Mouse (Mus musculus) retina, embryonic 14.5 days (tissue): ENCODE data around the gene Atp2b2.

ENCODE experiments used
- DNase-seq: peaks from one replicate; pipeline ENCODE4 v3.0.0-alpha.2; 2015; ENCODE audit warnings: low spot score

Atp2b2 gene

DNA sequence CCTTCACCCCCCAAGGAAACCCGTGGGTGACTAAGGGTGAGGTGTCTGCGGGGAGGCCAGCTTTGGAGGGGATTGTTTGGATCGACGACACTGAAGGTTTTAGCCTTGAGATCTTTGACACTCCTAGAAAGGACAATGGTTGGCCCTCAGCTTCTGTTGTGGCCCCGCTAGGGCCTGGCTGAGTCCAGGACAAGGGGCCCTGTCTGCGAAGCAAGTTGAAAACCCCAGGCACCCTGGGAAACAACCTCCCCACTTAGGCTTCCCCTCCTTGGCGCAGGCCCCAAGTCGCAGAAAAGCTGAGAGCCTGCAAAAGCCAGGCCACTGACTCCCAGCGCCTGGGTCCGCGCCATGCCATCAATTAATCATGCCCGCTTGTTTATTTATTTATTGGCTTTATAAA is at the start of gene Atp2b2:
Gene Atp2b2 (minus strand): TSS at position 282 of the 400 bp plus-strand sequence.
- peak; percentile 37 for DNase-seq

DNA sequence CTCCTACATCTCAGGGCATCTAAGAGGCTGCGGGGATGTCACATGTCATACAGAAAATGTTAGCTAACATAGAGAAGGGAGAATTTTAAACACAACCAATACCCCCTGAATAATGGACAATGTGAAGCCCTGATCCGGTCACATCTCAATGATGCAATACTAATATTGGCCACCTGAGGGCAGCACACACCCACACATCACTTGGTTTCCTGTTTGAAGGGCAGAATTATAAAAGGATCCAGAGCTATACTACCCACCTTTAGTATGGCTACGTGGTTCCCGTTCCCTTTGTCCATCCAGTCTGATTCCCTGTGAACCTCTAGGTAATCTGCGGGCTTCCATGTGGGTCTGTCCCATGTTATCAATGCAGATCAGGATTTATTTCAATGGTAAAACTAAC is 47.2 kb upstream of the Atp2b2 start:
- DNase-seq: peak; percentile 92

DNA sequence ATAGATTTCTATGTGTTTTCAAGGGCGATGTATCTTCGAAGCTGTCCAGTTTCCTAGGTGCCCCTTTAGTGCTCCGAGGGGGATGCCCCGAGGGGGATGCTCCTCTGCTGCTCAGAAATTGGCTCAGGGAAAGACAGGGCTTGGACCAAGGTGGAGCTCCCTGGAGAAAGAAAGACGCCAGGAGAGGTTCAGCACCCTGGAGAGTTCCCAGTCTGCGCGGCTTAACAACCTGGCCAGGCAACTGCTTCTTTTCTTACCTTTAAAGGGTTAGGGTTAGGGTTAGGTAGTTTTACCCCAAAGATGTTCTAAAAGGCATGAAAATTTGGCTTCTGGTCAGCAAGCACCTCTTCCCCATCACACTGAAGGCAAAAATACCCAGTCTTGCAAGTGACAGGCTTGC is 44.7 kb upstream of the Atp2b2 start:
- DNase-seq: peak; percentile 77

DNA sequence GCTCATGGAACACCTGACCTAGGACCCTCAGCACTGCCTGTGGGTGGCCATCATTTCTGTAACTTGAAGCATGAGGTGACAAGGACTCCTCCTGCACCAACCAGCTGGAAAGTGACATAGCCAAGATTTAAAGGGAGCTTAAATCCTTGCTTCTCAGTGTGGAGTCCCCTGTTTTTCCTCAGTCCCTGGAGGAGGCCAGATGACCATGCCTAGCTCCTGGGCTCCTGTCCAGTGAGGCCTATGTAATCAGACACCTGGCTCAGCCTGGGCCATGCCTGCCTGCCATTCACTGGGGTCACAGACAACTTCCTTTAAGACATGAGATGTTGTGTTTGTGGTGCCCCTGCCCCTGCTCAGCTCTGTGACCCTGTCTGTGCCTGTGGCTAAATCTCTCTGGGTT is 36.1 kb upstream of the Atp2b2 start:
- no peak for DNase-seq

DNA sequence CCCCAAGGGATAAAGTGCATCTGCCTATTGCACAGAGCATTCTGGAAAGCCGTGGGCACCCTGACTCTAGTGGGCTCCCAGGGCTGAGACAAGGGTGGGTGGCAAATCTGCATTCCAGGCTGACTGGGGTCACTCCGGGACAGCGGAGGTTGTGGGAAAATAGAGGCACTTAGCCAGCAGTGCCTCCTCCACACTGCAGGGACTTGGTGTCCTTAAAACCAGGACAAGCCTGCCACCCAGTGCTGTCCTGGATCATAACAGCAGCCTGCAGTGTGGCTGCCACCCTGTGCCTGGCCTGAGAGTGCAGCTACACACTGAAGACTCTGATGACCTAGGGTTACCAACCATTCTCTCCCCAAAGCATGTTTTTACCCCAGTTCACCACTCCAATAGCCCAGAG is 34.1 kb upstream of the Atp2b2 start:
- peak; percentile 81 for DNase-seq

DNA sequence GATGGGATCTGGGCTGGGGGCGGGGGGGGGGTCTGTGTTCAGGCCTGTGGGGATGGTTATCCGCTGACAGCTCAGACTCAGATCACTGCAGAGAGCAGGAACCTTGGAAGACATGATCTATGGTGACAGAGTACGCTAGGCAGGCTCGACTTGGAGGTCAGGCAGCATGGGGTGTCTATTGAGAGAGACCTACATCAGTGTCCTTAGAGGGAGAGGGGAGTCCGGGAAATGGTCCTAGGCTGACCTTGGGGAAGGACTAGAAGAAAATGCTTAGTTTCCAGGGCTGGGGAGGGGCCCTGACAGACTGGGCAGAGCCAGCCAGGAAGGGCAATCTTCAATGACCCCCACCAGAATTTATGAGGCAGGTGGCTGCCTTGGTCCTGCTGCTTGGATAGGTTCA is 33.6 kb upstream of the Atp2b2 start:
- no peak for DNase-seq

DNA sequence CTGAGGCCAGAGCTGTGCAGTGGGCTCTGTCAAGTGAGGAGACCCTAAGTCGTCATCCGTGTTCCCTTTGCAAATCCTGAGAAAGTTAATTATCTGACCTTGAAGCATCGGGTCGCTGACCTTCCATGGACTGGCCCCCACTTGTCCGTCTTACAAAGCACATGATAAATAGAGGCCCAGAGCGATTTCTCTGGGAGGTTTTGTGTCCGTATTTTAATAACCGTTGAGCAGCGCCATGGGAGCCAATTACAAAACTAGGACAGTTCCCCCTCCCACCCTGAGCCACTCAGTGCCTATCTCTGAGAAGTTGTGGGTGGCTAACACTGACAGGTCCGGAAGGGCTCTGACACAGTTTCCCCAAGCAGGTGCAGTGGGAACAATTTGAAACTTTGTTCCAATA is 32.5 kb upstream of the Atp2b2 start:
- peak; percentile 61 for DNase-seq

DNA sequence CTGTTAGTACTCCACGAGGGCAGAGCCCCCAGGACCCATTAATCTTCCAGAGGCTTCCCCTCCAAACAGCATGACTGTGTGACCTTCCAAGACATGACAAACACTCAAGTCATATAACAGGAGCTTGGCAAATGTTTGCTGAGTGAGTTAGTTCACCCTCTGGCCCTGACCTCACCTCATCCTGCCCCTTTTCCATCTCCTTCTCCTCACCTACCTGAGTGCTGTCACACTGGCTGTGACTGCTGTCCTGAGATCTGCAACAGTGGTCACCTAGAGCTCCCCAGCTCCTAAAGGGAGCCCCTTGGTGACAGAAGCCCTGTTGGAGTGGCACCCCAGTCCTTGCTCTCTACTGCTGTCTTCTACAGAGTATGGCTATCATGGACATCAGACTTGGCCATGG is 31.8 kb upstream of the Atp2b2 start:
- DNase-seq: no peak

DNA sequence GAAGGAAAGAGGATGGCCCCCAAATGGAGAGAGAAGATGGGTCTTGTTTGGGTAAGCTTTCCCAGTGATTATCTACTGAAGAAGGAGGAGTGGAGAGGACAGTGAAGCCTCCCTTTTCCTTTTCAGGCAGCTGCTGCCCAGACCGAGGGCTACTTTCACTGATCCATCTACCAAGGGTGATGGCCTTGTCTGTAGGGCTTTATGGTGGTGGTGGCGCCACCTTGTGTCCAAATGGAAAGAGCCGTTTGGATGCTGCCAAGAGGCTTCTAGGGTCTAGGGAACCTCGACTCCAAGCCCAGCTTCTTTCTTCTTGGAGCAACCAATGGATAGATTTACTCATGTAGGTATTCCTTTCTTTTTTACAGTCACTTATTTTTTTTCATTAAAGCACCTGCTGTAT is 29.2 kb upstream of the Atp2b2 start:
- peak; percentile 91 for DNase-seq

DNA sequence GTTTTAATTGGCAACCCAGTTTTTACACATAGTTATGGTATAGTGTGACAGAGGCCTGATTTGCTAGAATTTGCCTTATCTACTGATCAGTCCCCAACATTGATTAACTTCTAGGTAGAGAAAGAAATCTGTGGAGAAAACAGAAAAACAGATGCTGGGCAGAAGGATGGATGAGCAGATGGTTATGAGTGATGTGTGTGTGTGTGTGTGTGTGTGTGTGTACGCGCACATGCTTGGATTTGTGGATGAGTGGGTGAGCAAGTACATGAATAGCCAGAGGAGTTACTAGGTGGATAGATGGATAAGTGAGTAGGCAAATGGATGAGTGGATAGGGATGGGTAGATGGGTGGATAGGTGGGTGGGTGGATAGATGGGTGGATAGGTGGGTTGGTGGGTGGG is 20.7 kb upstream of the Atp2b2 start:
- no peak for DNase-seq

DNA sequence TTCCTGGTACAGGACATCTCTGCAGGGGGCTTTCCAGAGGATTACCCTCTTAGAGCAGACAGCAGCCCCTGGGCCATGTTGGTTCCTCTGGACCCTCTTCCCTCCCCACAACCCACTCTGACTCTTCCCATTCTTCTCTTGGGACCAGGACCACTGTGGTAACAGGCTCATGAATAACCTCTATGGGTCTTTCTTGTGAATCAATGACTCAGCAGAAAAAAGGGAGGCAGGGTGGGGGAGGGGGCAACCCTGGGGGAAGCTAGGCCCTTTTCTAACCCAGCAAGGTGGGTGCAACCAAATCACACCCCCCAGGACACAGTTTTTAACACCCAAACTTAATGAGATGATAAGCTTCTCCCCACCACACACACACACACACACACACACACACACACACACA is 20.3 kb upstream of the Atp2b2 start:
- no peak for DNase-seq

DNA sequence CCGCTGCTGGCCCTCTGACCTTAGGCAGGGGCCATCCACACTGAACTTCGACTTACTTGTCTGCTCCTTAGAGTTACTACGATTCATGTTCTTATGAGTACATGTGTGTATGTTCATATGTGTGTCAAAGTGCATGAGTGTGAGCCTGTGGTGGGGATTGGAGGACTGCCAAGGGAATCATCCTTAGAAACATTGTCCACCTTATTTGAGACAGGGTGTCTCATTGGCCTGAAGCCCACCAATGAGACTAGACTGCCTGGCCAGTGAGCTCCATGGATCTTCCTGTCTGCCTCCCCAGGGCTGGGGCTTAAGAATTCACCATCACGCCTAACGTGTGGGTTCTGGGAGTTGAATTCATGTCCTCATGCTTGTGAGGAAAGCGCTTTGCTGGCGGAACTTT is 16.8 kb upstream of the Atp2b2 start:
- no peak for DNase-seq

DNA sequence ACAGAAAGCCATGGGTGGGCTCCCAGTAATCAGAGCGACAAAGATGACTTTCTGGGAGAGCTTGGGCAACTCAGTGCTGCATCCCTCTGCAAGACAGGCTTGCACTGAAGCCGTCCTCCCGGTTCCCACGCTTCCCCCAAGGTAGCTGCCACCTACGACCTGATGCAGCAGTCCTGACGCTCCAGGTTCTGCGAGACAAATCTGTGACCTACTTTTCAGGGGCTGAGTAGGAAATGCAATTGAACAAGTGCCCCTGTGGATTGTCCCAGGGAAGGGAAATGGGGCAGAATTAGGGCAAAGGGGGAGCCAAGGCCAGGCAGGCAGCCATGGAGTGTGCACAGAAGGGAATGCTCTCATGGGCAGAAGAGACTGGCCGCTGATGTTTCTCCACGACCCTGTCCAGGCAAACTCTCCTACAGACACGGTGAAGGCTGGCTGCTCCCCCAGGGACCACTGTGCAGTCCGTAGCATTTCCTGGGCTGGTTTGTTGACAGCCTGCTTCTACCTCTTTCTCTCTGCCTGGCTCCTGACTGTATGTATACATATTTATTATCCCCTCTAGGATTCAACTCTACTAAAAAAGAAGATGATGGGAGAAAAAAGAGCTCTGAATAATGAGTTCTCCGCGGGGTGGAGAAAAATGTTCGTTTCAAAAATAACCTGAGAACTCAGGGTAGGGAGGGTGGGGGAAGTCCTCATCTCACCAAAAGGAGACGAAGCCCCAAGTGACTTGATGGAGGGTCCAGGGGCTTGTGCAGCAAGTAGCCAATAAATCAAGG is 15.8 kb upstream of the Atp2b2 start:
- peak; percentile 48 for DNase-seq

DNA sequence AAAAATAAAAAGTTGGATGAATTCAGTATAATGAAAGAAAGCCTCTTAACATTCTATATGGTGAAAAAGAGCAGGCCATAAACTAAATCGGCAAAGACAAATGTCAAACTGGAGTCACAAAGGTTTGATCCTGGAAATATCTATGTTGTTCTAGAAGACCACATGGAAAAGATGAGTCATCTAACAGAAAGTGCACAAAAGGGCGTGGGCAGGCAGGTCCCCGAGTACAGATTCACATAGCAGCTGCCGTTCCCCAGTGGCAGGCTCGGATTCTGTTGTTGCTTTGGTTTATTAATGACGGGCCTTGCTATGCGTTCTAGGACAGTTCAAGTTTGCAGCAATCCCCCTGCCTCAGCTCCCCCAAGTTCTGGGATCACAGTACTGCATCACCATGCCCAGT is 12.9 kb upstream of the Atp2b2 start:
- no peak for DNase-seq

DNA sequence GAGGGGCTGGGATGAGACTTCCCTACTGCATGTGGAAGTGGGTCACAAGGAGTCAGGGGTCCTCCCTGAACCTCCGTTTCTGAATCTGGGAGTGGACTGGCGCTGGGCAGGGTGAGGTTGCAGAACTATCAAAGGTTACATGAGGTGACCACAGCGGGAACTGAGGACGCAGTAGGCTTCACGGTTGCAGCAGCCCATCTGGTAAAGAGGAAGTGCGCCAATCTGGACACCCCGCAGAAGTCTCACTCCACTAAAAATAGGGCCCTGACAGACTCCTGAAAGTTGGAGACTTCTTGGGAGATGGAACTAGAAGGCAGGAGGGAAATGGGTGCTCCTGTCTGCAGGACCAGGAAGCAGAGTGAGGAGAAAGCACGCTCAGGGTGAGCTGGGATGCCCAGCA is 2.5 kb upstream of the Atp2b2 start:
- no peak for DNase-seq

DNA sequence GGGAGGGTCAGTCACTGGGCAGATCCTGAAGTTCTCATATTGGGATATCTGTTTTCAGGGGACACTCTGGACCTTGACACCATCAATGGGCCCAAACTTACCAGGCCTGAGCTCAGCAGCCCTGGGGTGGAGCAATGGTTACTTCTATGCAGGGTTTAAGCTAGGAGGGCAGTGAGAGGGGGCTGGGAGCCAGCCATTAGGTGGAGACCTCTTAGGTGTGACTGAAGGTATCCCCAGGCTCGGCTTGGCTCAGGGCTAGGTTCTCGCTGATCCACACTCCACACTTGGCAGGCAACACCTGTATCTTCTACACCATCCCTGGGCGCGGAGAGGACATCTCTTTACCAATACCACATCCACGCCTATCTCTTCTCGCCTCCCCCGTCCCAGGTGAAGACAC is 423 bp upstream of the Atp2b2 start:
- no peak for DNase-seq

DNA sequence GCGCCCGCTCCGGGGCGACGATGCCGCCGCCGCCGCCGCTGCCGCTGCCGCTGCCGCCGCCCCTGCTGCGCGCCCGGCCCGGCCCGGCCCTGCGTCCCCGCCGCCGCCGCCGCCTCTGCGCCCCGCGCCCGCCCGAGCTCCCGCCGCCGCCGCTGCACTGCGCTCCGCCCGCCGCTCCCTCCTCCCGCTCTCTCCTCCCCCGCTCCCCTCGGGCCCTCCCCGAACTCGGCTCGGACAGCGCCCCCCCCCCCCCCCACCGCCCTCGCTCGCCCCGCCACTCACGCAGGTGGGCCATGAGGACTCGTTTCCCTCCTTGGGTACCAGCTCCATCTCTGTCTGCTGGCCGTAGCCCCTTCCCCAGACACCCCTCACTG is 515 bp downstream of the Atp2b2 start:
- peak; percentile 32 for DNase-seq

DNA sequence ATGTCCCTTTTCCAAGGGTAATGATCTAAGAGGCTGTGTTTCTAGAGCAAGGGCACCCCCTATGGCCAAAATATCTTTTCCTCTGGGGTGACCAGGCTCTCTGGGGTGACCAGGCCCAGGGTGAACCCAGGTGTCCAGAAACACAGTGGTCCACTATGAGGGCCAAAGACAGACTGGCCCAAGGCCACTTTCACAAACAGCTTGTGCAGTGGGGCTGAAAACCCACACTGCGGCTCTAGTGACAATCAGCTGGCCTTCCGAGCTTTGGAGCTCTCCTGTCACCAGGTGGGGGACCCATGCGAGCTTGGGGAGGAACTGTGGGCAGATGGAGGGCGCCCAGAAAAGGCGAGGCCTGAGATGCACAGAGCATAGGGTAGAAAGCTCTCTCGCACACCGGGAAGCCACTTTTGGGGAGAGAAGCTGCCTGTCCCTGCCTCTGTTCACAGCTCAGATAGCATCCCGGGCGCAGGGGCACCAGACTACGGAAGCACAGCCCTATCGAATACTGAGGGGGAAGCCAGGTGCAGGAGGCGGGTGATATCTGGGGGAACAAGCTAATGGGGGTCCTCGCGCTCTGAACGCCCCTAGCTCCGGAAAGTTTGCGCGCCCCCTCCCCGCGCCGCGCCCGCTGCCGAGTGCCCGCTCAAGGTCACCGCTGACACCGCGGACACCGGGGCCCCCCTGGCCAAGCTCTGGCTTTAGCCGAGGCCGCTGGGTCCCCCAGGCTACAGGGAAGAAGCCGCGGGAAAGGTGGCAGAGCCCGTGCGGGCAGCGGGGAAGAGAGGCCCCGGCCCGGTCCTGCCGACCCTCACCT is 1.1 kb downstream of the Atp2b2 start:
- peak; percentile 45 for DNase-seq

DNA sequence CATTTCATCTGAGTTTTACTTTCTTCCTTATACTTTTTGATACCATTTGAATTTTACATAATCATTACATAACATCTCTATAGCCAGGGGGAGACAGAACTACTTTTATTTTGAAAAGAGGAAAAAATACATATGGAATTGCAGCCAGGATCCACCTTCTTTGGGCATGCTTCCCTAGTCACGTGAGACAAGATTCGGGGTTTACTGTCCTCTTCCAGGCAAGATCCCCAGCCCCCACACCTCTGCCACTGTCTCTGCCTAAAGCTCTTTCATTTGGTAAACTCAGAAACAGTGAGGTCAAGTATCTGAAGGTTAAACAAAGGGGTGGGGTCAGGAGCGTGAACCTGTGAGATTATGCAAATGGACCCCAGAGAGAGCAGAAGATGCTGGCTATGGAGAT is 6.7 kb downstream of the Atp2b2 start:
- no peak for DNase-seq

DNA sequence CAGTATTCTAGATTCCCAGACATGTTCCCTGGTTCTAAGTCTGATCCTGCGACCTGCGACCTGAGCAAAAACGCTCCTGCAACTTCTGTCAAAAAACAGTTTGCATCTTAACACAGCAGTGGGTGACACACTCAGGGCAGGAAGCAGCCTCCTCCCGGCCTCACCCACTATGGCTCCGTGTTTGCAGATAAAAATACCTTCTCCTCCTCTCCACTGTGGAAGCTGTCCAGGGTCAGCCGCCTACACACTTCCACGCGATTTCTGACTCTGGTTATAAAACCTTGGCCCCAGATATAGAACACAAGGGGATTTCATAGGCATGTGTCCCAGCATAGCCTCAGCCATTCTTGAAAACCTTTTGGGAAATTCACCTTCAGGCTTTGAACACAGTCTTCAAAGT is 9.6 kb downstream of the Atp2b2 start:
- no peak for DNase-seq

DNA sequence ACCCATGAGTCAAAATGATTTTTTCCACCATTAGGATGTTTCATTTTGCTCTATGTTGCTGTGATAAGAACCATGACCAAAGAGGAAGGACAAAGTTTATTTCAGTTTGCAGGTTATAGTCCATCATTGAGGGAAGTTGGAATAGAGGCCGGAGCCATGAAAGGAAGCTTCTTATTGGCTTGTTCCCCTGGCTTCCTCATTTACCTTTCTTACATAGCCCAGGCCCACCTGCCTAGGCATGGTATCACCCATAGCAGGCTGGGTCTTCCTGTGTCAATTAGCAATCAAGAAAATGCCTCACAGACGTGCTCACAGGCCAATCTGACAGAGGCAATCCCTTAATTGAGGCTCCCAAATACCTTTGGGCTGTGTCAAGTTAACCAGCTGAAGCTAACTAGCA is 18.6 kb downstream of the Atp2b2 start:
- DNase-seq: no peak

DNA sequence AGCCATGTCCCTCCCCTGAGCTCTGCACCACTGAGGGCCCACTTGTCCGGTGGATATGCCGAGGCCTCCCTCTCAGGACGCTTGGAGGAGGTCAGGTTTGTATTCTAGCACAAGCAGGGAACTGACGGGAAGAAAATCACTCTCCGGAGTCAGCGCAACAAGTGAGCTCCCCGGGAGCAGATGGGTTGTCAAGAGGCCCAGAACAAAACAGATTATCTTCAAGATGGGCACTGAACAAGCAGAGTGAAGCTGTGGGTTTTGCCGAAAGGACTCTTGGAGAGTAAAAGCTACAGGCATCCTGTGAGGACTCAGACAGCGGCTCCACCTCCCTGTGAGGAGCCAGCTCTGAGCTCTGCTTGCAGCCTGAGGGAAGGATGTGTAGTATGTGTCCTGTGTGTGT is 20.3 kb downstream of the Atp2b2 start:
- no peak for DNase-seq

DNA sequence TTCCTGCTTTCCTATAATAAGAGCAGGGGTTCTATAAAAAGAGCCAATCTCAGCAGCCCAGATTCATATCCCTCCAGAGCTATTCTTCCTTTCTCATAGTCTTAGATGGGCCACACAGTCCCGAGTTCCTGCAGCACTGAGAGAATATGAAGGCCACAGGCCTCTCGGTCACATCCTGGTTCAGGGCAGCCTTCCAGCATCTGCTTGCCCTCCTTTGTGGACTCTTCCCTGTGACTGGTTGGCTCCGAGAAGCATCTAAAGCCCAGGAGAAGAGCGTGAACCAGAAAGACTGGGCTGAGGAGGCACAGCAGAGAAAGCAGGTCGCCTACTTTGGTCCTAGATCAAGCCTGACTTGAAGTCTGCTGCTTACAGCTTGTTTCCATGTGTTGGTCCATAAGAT is 28.6 kb downstream of the Atp2b2 start:
- no peak for DNase-seq

DNA sequence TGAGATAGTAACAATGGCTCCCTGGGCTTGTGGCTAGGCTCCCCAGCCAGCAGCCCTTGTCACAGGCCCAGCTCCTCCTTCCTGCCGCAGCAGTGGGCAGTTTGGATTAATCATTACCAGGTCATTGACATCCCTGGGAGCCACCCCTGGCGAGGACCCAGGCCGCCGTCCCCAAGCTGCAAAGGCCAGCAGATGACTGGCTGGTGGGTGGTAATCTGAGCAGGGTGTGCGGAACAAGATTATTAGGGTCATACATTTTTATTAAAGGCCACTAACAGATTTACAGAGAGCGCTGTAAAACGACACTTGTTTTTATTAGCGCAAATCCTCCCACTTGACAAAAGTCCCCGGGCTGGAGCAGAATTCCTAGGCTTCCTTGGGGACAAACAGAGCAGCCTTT is 29.6 kb downstream of the Atp2b2 start:
- peak; percentile 25 for DNase-seq
